Mouse (Mus musculus) forebrain, embryonic 10.5 days (tissue): Measurements from ENCODE around the gene Ros1. TPM values are rescaled to one million over a fixed set of nuclear protein-coding genes. Genes with fewer than 3 reads are reported as not detected.

Experiments
- DNase-seq: peaks from one replicate; pipeline ENCODE4 v3.0.0-alpha.2; 2017; ENCODE audit warnings: low spot score; ENCODE audit errors: extremely low spot score
- H3K27ac ChIP-seq: fragments of 300-500 bp; sonication (generic); 2 replicates; pipeline ENCODE4 v1.5.1; 2016; ENCODE audit warnings: mild to moderate bottlenecking
- H3K27me3 ChIP-seq: fragments of 300-500 bp; sonication (generic); 2 replicates; pipeline ENCODE4 v1.6.1; 2016; ENCODE audit warnings: mild to moderate bottlenecking; ENCODE audit not compliant: poor library complexity, severe bottlenecking
- H3K36me3 ChIP-seq: fragments of 300-500 bp; sonication (generic); replicated peaks from 2 replicates; pipeline ENCODE4 v1.6.1; 2016; ENCODE audit warnings: mild to moderate bottlenecking, moderate library complexity
- H3K4me1 ChIP-seq: fragments of 300-500 bp; sonication (generic); 2 replicates; pipeline ENCODE4 v1.6.1; 2016
- H3K4me3 ChIP-seq: fragments of 300-500 bp; sonication (generic); 2 replicates; pipeline ENCODE4 v1.5.1; 2016; ENCODE audit warnings: mild to moderate bottlenecking, moderate library complexity
- H3K9me3 ChIP-seq: fragments of 300-500 bp; sonication (generic); 2 replicates; pipeline ENCODE4 v1.6.1; 2016; ENCODE audit warnings: mild to moderate bottlenecking, moderate library complexity
- WGBS: fragments of 180-500 bp; shearing (Covaris S2); methylation state at CpG from one replicate; pipeline ENCODE4 v1.1.7; 2016; 5-methylcytosine and 5-hydroxymethylcytosine counted together
- polyA plus RNA-seq: library from polyadenylated mRNA; unstranded; fragments of >200 nt; fragmentation: Nextera tagmentation; extraction: Ambion mirVana; gene quantifications from 2 replicates; pipeline ENCODE4 v1.2.1, GENCODE M21; 2016

Gene Ros1
- not detected in 2 replicates for polyA plus RNA-seq

- DNase-seq = no peak
- H3K27ac ChIP-seq = no peak within 1 kb of the TSS
- H3K36me3 ChIP-seq = no peaks in the 10 kb centered on the region
- H3K4me1 ChIP-seq = no peaks in the 10 kb centered on the region
- no peak within 1 kb of the TSS for H3K4me3 ChIP-seq
- WGBS = 89% methylated on average over 7 of the region's 7 CpGs
- H3K27me3 ChIP-seq = no peaks in the 10 kb centered on the region
- H3K9me3 ChIP-seq = no peaks in the 10 kb centered on the region
Observed at GRCm38 (mm10) chr10:52194957-52195852, at the start of gene Ros1. Gene Ros1, minus strand, starts transcription at chr10:52195244.

DNA sequence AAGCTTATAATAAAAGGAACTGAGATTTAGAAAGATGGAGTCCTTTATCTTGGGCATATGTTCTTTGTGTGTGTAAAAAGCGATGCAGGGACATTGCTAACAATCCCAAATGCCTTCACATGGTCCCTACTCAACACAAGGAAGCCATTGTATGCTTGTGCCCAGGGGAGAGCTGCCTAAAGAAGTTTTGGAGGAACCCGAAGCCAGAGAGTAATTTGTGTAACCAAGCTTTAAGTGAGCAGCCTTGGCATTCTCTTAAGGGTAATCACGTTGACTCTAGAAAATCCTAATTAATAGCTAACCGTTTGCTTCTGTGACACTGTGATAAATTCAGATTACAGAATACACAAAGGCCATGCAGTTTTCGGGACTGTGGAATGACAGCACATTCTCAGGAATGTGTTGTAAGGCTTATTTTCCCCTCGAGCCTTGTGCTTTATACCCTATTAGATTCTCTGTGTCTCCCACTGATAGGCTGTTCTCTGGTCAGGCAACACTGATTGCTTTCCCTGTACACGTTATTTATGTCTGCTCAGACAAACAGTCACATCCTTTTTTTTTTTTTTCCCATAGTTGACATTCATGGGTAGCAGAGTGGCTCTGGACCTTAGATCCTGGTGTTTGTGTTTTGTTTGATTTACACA is 47.8 kb upstream of the Ros1 start:
- Histone ChIP-seq H3K4me3 (no peak overlapping the region), H3K27me3 (no peaks in the 10 kb centered on the region), H3K9me3 (peaks cover 14% of the 10 kb centered on the region; the same call in 1 of the 2 replicates), H3K4me1 (peaks cover 9% of the 10 kb centered on the region), H3K36me3 (peaks cover 2% of the 10 kb centered on the region; the same call in 1 of the 2 replicates), H3K27ac (no peak overlapping the region)
- WGBS = 56% methylated on average over 7 of the region's 7 CpGs
- DNase-seq = no peak

- no peak for DNase-seq
- WGBS = 90% methylated on average over 5 of the region's 5 CpGs
- peaks cover 2% of the 10 kb centered on the region; the same call in 1 of the 2 replicates for H3K36me3 ChIP-seq
- no peaks in the 10 kb centered on the region for H3K27me3 ChIP-seq
- H3K27ac ChIP-seq = no peak overlapping the region
- peaks cover 9% of the 10 kb centered on the region for H3K4me1 ChIP-seq
- H3K4me3 ChIP-seq = no peak overlapping the region
- H3K9me3 ChIP-seq = peaks cover 14% of the 10 kb centered on the region; the same call in 1 of the 2 replicates
Observed at GRCm38 (mm10) chr10:52242015-52242414, 47.0 kb upstream of the Ros1 start.

GRCm38 (mm10) chr10:52235461-52235860 is 40.4 kb upstream of the Ros1 start:
- Histone ChIP-seq H3K36me3 (peaks cover 11% of the 10 kb centered on the region), H3K4me1 (peaks cover 20% of the 10 kb centered on the region), H3K4me3 (peak overlapping the region; percentile 74), H3K9me3 (peaks cover 6% of the 10 kb centered on the region; the same call in 1 of the 2 replicates), H3K27ac (no peak overlapping the region), H3K27me3 (peaks cover 8% of the 10 kb centered on the region)
- no peak for DNase-seq
- 79% methylated on average over 5 of the region's 5 CpGs for WGBS

DNA sequence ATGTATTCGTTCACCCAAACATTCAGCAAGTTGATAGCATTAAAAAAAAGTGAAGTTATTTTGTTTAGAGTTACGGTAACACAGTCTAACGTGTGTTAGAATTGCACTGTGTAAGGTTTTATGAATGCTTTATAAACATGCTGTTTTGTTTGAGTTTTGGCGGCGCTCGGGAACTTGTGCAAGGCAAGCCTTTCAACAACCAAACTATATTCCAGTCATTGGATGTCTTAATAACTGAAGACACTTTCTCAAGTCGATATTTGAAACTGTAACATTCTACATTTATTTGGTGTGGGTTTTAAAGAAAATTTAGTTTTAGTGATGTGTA is 39.6 kb upstream of the Ros1 start:
- 24% methylated on average over 7 of the region's 7 CpGs for WGBS
- H3K36me3 ChIP-seq = peaks cover 11% of the 10 kb centered on the region
- peak overlapping the region; percentile 92 for H3K27ac ChIP-seq
- H3K9me3 ChIP-seq = peaks cover under 1% of the 10 kb centered on the region; the same call in 1 of the 2 replicates
- H3K4me3 ChIP-seq = peak overlapping the region; percentile 74
- H3K4me1 ChIP-seq = peaks cover 20% of the 10 kb centered on the region
- DNase-seq = no peak
- H3K27me3 ChIP-seq = peaks cover 8% of the 10 kb centered on the region

DNA sequence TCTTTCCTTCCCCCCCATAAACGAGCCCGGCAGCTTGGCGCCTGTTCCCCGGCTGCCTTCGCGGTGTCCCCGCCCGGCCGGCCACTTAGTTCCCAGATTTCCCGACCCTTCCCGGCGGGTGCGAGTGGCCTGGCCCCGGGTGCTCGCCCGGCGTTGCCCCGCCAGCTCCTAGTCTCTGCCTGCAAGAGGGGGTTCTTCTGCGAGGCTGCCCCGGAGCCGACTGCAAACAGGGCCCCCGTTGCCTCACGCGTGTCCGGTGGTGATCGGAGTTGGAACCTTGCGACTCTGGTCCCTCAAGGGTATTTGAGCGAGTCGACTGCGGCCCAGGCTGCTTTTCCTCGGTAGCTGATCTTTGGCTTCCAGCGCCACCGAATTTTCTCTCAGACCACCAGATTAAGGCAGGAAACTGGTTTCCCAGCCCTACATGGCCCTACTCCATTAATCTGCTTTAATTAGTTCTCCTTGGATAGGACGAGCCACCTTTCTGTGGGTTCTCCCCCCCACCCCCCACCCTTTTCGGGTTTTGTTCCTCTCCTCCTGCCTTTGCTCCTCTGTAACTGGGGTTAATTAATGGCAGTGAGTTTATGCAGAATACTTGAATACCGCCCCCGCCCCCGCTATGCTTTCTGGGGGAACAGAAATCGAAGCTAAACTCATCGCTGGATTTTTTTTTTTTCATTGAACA is 39.1 kb upstream of the Ros1 start:
- peaks cover 8% of the 10 kb centered on the region for H3K27me3 ChIP-seq
- no peaks in the 10 kb centered on the region for H3K9me3 ChIP-seq
- peak overlapping the region; percentile 74 for H3K4me3 ChIP-seq
- H3K27ac ChIP-seq = peak overlapping the region; percentile 92
- WGBS = 1% methylated on average over 40 of the region's 40 CpGs
- H3K4me1 ChIP-seq = peaks cover 20% of the 10 kb centered on the region
- H3K36me3 ChIP-seq = peaks cover 11% of the 10 kb centered on the region
- peak; percentile 67 for DNase-seq

DNA sequence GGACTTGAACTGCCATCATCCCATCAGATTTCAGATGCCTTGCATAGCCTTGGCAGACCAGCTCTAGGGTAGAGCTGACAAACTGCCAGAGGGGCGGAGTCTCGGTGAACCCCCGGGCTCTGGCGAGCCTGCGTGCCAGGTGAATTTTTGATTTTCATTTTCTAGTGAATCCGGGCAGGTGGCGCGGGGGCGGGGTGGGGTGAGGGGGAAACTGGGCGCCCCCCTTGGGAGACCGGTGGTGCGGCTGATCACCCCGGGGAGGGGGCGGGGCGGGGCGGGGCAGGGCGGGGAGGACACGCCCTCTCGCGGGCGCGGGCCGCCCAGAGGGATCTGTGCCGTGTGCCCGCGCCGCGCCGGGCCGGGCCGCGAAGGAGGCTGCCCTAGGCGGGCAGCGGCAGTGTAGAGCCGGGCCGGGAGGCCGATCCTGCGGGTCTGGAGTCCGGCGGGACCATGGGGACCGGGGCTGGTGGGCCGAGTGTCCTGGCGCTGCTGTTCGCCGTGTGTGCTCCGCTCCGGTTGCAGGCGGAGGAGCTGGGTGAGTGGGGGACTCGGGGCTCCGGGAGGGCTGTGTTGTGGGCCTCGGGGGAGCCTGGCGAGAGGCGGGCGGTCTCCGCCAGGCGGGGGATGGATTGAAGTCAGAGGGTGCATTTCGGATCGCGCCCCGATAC is 38.4 kb upstream of the Ros1 start, which contains the start of gene Dcbld1:
Dcbld1 (plus strand) TSS at position 319 of the 668 bp plus-strand sequence.
- peak within 1 kb of the TSS; percentile 92 for H3K27ac ChIP-seq
- H3K4me1 ChIP-seq = peaks cover 20% of the 10 kb centered on the region
- WGBS = under 1% methylated on average over 47 of the region's 60 CpGs
- no peaks in the 10 kb centered on the region for H3K9me3 ChIP-seq
- DNase-seq = peak; percentile 70
- H3K27me3 ChIP-seq = peaks cover 8% of the 10 kb centered on the region
- peak within 1 kb of the TSS; percentile 74 for H3K4me3 ChIP-seq
- H3K36me3 ChIP-seq = peaks cover 11% of the 10 kb centered on the region

- Histone ChIP-seq H3K4me3 (peak overlapping the region; percentile 74), H3K27me3 (peaks cover 8% of the 10 kb centered on the region), H3K9me3 (no peaks in the 10 kb centered on the region), H3K4me1 (peaks cover 20% of the 10 kb centered on the region), H3K27ac (no peak overlapping the region), H3K36me3 (peaks cover 11% of the 10 kb centered on the region)
- peak; percentile 30 for DNase-seq
- WGBS = 14% methylated on average over 21 of the region's 21 CpGs
Observed at GRCm38 (mm10) chr10:52232196-52233176, 37.4 kb upstream of the Ros1 start.

GRCm38 (mm10) chr10:52219600-52219999 is 24.6 kb upstream of the Ros1 start:
- no peaks in the 10 kb centered on the region for H3K27me3 ChIP-seq
- 75% methylated on average over 3 of the region's 3 CpGs for WGBS
- DNase-seq = no peak
- no peaks in the 10 kb centered on the region for H3K9me3 ChIP-seq
- no peaks in the 10 kb centered on the region for H3K36me3 ChIP-seq
- no peaks in the 10 kb centered on the region for H3K4me1 ChIP-seq
- no peak overlapping the region for H3K4me3 ChIP-seq
- no peak overlapping the region for H3K27ac ChIP-seq

DNA sequence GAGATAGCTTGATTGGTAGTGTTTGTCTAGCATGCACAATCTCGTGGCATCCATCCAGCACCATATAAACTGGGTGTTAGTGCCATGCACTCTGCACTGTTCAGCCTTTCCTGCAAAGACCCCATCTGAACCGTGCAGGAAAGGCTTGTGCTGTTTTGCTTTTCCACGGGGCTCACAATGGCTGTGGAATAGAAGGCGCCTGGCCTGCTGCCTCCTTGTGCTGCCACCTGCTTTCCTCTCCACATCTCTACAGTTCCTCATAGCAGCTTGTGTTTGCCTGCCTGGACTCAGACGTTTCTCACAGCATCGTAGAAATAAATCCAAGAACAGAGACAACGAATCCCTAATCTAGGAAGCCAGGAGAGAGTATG is 22.5 kb upstream of the Ros1 start:
- no peaks in the 10 kb centered on the region for H3K9me3 ChIP-seq
- H3K4me1 ChIP-seq = no peaks in the 10 kb centered on the region
- H3K27me3 ChIP-seq = no peaks in the 10 kb centered on the region
- 60% methylated on average over 7 of the region's 7 CpGs for WGBS
- no peak overlapping the region for H3K4me3 ChIP-seq
- no peak for DNase-seq
- no peaks in the 10 kb centered on the region for H3K36me3 ChIP-seq
- no peak overlapping the region for H3K27ac ChIP-seq

DNA sequence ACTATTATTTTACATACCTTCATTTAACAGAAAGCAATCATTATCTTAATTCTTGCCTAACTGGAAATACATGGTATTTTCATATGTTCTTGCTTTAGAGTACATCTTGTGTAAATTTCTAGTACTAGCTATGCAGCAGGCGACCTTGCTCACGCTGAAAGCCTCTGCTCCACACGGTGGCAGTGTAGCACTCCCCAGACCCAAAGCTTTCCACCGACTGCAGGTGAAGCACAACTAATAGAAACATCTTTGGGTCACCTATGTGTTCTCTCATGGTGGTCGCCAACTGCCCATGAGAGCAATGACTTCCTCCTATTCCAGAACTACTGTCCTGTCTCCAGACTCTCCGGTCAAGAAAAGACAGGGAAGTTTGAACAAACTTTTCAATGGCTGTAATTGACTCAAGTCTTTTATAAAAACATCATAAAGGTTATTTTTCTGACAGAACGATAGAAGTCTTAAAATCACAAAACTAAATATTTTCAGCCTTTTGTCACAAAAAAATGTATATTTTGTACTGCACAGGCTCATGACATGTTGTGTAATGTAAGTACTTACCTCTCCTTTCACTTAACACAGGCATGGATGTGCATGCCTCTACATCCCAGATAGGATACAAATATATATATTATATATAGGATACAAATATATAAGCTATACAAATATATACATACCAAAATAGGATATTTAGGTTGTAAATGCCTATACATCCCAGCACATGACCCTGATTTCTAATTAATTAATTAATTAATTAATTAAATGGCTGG is 21.9 kb upstream of the Ros1 start:
- H3K9me3 ChIP-seq = no peaks in the 10 kb centered on the region
- 26% methylated on average over 7 of the region's 7 CpGs for WGBS
- peak; percentile 38 for DNase-seq
- no peaks in the 10 kb centered on the region for H3K36me3 ChIP-seq
- no peak overlapping the region for H3K4me3 ChIP-seq
- H3K4me1 ChIP-seq = no peaks in the 10 kb centered on the region
- no peak overlapping the region for H3K27ac ChIP-seq
- no peaks in the 10 kb centered on the region for H3K27me3 ChIP-seq
